Mouse (Mus musculus) lung, postnatal 0 days (tissue): ENCODE measurements around the gene Pknox2. TPM values are rescaled to one million over a fixed set of nuclear protein-coding genes. Genes with fewer than 3 reads are reported as not detected.

Experiments used
- ATAC-seq: fragments of 200-750 bp; cut with Nextera tagmentation; 2 replicates; pipeline ENCODE4 v1.8.0; 2017; ENCODE audit warnings: moderate library complexity
- DNase-seq: peaks from one replicate; pipeline ENCODE4 v3.0.0-alpha.2; 2016; ENCODE audit warnings: low spot score
- H3K27ac ChIP-seq: fragments of 300-500 bp; sonication (generic); 2 replicates; pipeline ENCODE4 v1.5.1; 2014; ENCODE audit warnings: antibody characterized with exemption, mild to moderate bottlenecking, low read length, mixed read lengths
- H3K27me3 ChIP-seq: fragments of 300-500 bp; sonication (generic); replicated peaks from 2 replicates; pipeline ENCODE4 v1.6.1; 2014; ENCODE audit warnings: low read length, mixed read lengths; ENCODE audit not compliant: insufficient read depth
- H3K36me3 ChIP-seq: fragments of 300-500 bp; sonication (generic); 2 replicates; pipeline ENCODE4 v1.6.1; 2014; ENCODE audit warnings: low read length, mixed read lengths; ENCODE audit not compliant: insufficient read depth
- H3K4me1 ChIP-seq: fragments of 300-500 bp; sonication (generic); 2 replicates; pipeline ENCODE4 v1.6.1; 2014; ENCODE audit warnings: antibody characterized with exemption, low read depth, low read length, mixed read lengths; ENCODE audit not compliant: insufficient read depth
- H3K4me2 ChIP-seq: fragments of 300-500 bp; sonication (generic); replicated peaks from 2 replicates; pipeline ENCODE4 v1.6.1; 2014; ENCODE audit warnings: low read depth, mild to moderate bottlenecking, low read length, moderate library complexity, mixed read lengths
- H3K4me3 ChIP-seq: fragments of 300-500 bp; sonication (generic); 2 replicates; pipeline ENCODE4 v1.5.1; 2014; ENCODE audit warnings: low read depth, low read length
- H3K9ac ChIP-seq: fragments of 300-500 bp; sonication (generic); replicated peaks from 2 replicates; pipeline ENCODE4 v1.6.1; 2014; ENCODE audit warnings: low read depth, mild to moderate bottlenecking
- H3K9me3 ChIP-seq: fragments of 300-500 bp; sonication (generic); 2 replicates; pipeline ENCODE4 v1.6.1; 2016; ENCODE audit warnings: low read length, mixed read lengths
- CTCF ChIP-seq: IDR thresholded peaks from 2 replicates; pipeline ENCODE4 v1.5.1; 2016; ENCODE audit warnings: antibody characterized with exemption, mild to moderate bottlenecking
- EP300 ChIP-seq: IDR thresholded peaks from 2 replicates; pipeline ENCODE4 v1.6.1; 2016; ENCODE audit warnings: antibody characterized with exemption, mild to moderate bottlenecking, control low read depth
- WGBS: fragments of 180-500 bp; shearing (Covaris S2); extraction: QIAGEN DNeasy Blood & Tissue Kit; methylation state at CpG from one replicate; pipeline ENCODE4 v1.1.7; 2014; 5-methylcytosine and 5-hydroxymethylcytosine counted together
- polyA plus RNA-seq: library from polyadenylated mRNA; unstranded; fragments of >200 nt; fragmentation: Nextera tagmentation; extraction: Ambion mirVana; gene quantifications from 2 replicates; pipeline ENCODE4 v1.2.1, GENCODE M21; 2015

The Pknox2 gene
- polyA plus RNA-seq, 1 experiment from 2014 or later, result 11.1 TPM

GRCm38 (mm10) chr9:36951133-36951484 is 196.1 kb downstream of the Pknox2 start:
- WGBS, result 86% methylated on average over 2 of the region's 2 CpGs
- Histone ChIP-seq H3K27ac (no peak overlapping the region), H3K4me2 (no peak overlapping the region), H3K9ac (no peak overlapping the region), H3K4me1 (no peaks in the 10 kb centered on the region; the same call in 1 of the 2 replicates), H3K9me3 (no peaks in the 10 kb centered on the region), H3K36me3 (no peaks in the 10 kb centered on the region), H3K27me3 (no peaks in the 10 kb centered on the region), H3K4me3 (no peak overlapping the region)
- ATAC-seq (no peak), DNase-seq (no peak)
- TF ChIP-seq EP300 (no peak), CTCF (no peak)

DNA sequence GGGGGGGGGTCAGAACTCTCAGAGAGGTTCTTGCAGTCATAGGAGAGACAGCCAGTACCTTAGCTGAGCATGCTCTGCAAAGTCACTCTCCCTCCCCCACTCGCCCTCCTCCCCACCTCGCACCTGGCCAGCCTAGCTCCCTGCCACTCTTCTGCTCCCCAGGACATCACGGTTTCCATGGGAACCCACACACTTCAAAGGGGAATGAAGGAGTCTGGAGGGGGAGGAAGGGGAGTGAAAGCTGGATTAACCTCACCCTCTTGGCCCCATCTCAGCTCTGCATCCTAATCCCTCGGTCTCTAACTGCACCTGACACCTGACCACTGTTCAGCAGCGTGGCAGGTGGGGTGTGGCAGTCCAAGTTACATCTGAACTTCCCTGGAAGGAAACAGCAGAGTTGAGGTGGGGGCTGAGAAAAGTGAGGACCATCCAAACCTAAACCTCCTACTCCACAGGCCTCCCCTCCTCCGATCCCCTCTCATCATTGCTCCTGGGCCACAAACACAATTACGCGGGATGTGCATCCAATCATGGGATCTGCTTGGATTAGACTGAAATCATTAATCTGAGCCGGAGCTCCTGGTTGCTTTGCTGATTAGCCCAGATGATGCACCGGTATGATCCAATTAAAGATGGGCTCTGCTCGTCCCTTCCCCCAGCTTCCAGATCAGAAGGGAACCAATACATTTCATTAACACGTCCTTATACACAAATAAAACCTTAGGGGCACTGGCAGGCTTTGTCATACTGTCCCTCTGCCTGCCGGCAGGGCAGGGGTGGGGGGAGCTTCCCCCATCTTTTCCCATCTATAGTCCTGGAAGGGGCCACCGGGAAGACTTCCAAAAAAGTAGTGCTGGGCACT is 196.7 kb downstream of the Pknox2 start:
- ATAC-seq (no peak), DNase-seq (no peak)
- Histone ChIP-seq H3K36me3 (no peaks in the 10 kb centered on the region), H3K9ac (no peak overlapping the region), H3K27me3 (no peaks in the 10 kb centered on the region), H3K4me1 (no peaks in the 10 kb centered on the region; the same call in 1 of the 2 replicates), H3K4me2 (no peak overlapping the region), H3K4me3 (no peak overlapping the region), H3K27ac (no peak overlapping the region), H3K9me3 (no peaks in the 10 kb centered on the region)
- no peak for TF ChIP-seq CTCF
- no peak for TF ChIP-seq EP300
- 33% methylated on average over 14 of the region's 14 CpGs for WGBS

GRCm38 (mm10) chr9:36948181-36948580 is 199.0 kb downstream of the Pknox2 start:
- DNase-seq (no peak), ATAC-seq (no peak)
- Histone ChIP-seq H3K9me3 (no peaks in the 10 kb centered on the region), H3K27me3 (no peaks in the 10 kb centered on the region), H3K4me2 (no peak overlapping the region), H3K4me3 (no peak overlapping the region), H3K36me3 (no peaks in the 10 kb centered on the region), H3K4me1 (no peaks in the 10 kb centered on the region; the same call in 1 of the 2 replicates), H3K27ac (peak overlapping the region; percentile 71), H3K9ac (no peak overlapping the region)
- 80% methylated on average over 5 of the region's 5 CpGs for WGBS
- TF ChIP-seq CTCF, result no peak
- TF ChIP-seq EP300, result no peak

DNA sequence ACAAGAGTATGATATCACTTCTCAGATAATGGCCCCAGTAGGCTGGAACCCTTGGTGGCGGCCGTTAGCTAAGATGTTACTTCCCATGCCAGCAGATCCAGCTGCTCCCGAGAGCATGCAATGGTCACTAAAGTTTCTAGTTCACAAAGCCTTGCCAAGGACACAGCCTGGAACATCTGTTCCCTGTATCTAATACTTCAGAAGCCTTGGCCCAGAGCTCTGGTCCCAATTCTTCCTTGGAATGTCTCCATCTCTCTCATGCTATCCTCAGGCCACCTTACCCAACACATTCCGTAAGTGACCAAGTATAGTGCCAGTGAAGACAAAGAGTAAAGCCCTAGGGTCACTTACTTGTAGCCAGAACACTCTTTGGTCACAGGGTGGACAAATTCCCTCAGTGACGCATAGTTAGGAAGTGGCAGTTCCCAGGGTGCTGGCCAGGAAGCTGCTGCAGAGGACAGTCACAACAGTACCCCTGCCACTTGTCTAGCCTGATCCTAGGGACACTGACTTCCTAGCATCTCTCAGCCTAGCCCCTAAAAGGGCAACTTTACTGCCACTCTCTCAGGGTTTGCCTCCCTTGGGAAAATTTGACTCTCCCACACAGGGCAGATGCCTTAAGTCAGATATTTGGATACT is 200.0 kb downstream of the Pknox2 start:
- TF ChIP-seq CTCF (no peak), EP300 (peak; percentile 84)
- peak; percentile 94 for DNase-seq

DNA sequence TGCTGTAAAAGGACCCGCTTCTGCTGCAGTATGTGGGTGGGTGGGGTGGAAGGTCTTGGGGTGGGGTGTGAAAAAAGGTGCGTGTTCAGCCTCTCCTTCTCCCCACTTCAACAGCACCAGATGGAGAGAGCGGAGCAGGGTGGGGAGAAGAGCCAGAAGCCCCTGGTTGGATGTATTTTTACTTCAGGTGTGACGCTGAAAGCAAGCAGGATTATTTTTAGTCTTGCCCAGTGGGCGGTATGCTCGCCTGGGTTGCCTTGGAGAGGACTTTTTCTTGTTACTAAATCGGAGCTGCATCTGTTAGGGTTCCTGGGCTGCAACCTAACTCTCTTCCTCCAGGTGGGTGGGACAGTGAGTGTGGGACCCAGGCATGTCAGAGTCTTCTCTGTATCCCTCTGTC is 202.4 kb downstream of the Pknox2 start:
- Histone ChIP-seq H3K4me1 (no peaks in the 10 kb centered on the region; the same call in 1 of the 2 replicates), H3K9ac (no peak overlapping the region), H3K4me2 (no peak overlapping the region), H3K27me3 (no peaks in the 10 kb centered on the region), H3K9me3 (no peaks in the 10 kb centered on the region), H3K27ac (no peak overlapping the region), H3K4me3 (no peak overlapping the region), H3K36me3 (no peaks in the 10 kb centered on the region)
- 61% methylated on average over 7 of the region's 7 CpGs for WGBS
- DNase-seq (no peak), ATAC-seq (no peak)
- no peak for TF ChIP-seq CTCF
- no peak for TF ChIP-seq EP300

More for the DNA sequence above, 200.0 kb downstream of the Pknox2 start:
- Histone ChIP-seq H3K4me2 (no peak overlapping the region), H3K9ac (no peak overlapping the region), H3K4me3 (no peak overlapping the region), H3K4me1 (no peaks in the 10 kb centered on the region; the same call in 1 of the 2 replicates), H3K36me3 (no peaks in the 10 kb centered on the region), H3K27me3 (no peaks in the 10 kb centered on the region), H3K27ac (peak overlapping the region; percentile 71), H3K9me3 (no peaks in the 10 kb centered on the region)
- peak; percentile 91 for ATAC-seq
- WGBS, result 62% methylated on average over 5 of the region's 5 CpGs

- no peaks in the 10 kb centered on the region for H3K4me1 ChIP-seq
- no peaks in the 10 kb centered on the region for H3K36me3 ChIP-seq
- H3K9ac ChIP-seq, result no peak overlapping the region
- WGBS, result 82% methylated on average over 2 of the region's 2 CpGs
- H3K27me3 ChIP-seq, result no peaks in the 10 kb centered on the region
- no peak for ATAC-seq
- no peak for TF ChIP-seq EP300
- no peak for TF ChIP-seq CTCF
- no peak for DNase-seq
- no peak overlapping the region for H3K4me2 ChIP-seq
- no peak overlapping the region for H3K4me3 ChIP-seq
- H3K9me3 ChIP-seq, result no peaks in the 10 kb centered on the region
- no peak overlapping the region for H3K27ac ChIP-seq
These were observed 204.6 kb downstream of the Pknox2 start for GRCm38 (mm10) chr9:36942561-36942960.
